Mouse (Mus musculus) liver, embryonic 14.5 days (tissue): Measurements from ENCODE around the gene Ppp1r7.
"Not testable (repeated sequence)": the region's sequence is repeated elsewhere in the genome, so short reads cannot be mapped to it uniquely, and the experiment has no call there.

Experiments used
- CTCF ChIP-seq: IDR thresholded peaks from 2 replicates; pipeline ENCODE4 v1.5.1; 2016; ENCODE audit warnings: antibody characterized with exemption, low read depth, control low read depth
- EP300 ChIP-seq: IDR thresholded peaks from 2 replicates; pipeline ENCODE4 v1.6.1; 2016; ENCODE audit warnings: antibody characterized with exemption, low read depth

DNA sequence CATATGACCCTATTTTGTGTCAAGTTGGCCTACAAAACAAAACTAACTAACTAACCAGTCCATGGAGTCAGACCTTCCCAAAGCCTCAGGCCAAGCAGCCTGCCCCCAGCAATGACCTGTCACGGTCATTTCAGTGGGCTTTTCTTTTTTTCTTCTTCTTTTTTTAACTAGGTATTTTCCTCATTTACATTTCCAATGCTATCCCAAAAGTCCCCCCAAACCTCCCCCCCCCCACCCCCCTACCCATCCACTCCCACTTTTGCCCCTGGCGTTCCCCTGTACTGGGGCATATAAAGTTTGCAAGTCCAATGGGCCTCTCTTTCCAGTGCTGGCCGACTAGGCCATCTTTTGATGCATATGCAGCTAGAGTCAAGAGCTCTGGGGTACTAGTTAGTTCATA lies 48.2 kb upstream of the Ppp1r7 start:
- TF ChIP-seq EP300, CTCF: not testable (repeated sequence)
